Mouse (Mus musculus) adrenal gland, postnatal 10 days (tissue): ENCODE results near the gene Isca1. TPM values are rescaled to one million over a fixed set of nuclear protein-coding genes. Genes with fewer than 3 reads are reported as not detected.
"Not testable (repeated sequence)": the region's sequence is repeated elsewhere in the genome, so short reads cannot be mapped to it uniquely, and the experiment has no call there.

ENCODE experiments used
- DNase-seq: peaks from one replicate; pipeline ENCODE4 v3.0.0; 2021; ENCODE audit warnings: mixed read lengths
- long read RNA-seq, 2 experiments: library from polyadenylated mRNA; stranded (forward); transcript quantifications; one replicate each; pipeline ENCODE4 v2.0.0; 2021
- total RNA-seq, 2 experiments: library from RNA; stranded (reverse); gene quantifications; 2 replicates each; pipeline ENCODE4 v1.2.3; 2021

Gene Isca1
- 100 to 1,000 TPM; 127 to 142 TPM for total RNA-seq
- long read RNA-seq, experiment 1, full-length matches to known transcripts = 332 of 341 reads
- long read RNA-seq, experiment 1, partial matches to known transcripts = 8 of 341 reads
- long read RNA-seq, experiment 1, other reads (novel, unspliced or antisense) = 1 of 341 reads
- long read RNA-seq, experiment 2, full-length matches to known transcripts = 198 of 199 reads
- long read RNA-seq, experiment 2, partial matches to known transcripts = 1 of 199 reads
- long read RNA-seq, experiment 2, other reads (novel, unspliced or antisense) = 0 of 199 reads

- DNase-seq = peak; percentile 100
Measured at GRCm38 (mm10) chr13:59769296-59770163, at the start of gene Isca1. TSS of gene Isca1 (minus strand) at chr13:59769810.

- DNase-seq = no peak
Measured at GRCm38 (mm10) chr13:59817352-59817751, 47.7 kb upstream of the Isca1 start.

GRCm38 (mm10) chr13:59814109-59814591 lies 44.5 kb upstream of the Isca1 start:
- no peak for DNase-seq

- DNase-seq = no peak
Measured at GRCm38 (mm10) chr13:59811581-59811980, 42.0 kb upstream of the Isca1 start.

- DNase-seq = no peak
Measured at GRCm38 (mm10) chr13:59801000-59801399, 31.4 kb upstream of the Isca1 start.

GRCm38 (mm10) chr13:59800077-59800476 lies 30.5 kb upstream of the Isca1 start:
- DNase-seq = no peak

- no peak for DNase-seq
Measured at GRCm38 (mm10) chr13:59798306-59798705, 28.7 kb upstream of the Isca1 start.

- no peak for DNase-seq
Measured at GRCm38 (mm10) chr13:59796466-59796848, 26.8 kb upstream of the Isca1 start.

- no peak for DNase-seq
Measured at GRCm38 (mm10) chr13:59795807-59796465, 26.3 kb upstream of the Isca1 start.

GRCm38 (mm10) chr13:59794786-59795185 lies 25.2 kb upstream of the Isca1 start:
- DNase-seq = no peak

GRCm38 (mm10) chr13:59782145-59782544 lies 12.5 kb upstream of the Isca1 start, which contains the start of gene Gm49354:
TSS of gene Gm49354 (minus strand) at chr13:59782245.
- DNase-seq = no peak

- not testable (repeated sequence) for DNase-seq
Measured at GRCm38 (mm10) chr13:59779744-59780264, 10.2 kb upstream of the Isca1 start.

- no peak for DNase-seq
Measured at GRCm38 (mm10) chr13:59779213-59779612, 9.6 kb upstream of the Isca1 start.

GRCm38 (mm10) chr13:59775168-59775567 lies 5.6 kb upstream of the Isca1 start:
- peak; percentile 62 for DNase-seq

- peak; percentile 85 for DNase-seq
Measured at GRCm38 (mm10) chr13:59771257-59771656, 1.6 kb upstream of the Isca1 start.

- DNase-seq = peak; percentile 34
Measured at GRCm38 (mm10) chr13:59770847-59771246, 1.2 kb upstream of the Isca1 start.

- peak; percentile 87 for DNase-seq
Measured at GRCm38 (mm10) chr13:59770164-59770562, 553 bp upstream of the Isca1 start.

- DNase-seq = no peak
Measured at GRCm38 (mm10) chr13:59768531-59768930, 1.1 kb downstream of the Isca1 start.

GRCm38 (mm10) chr13:59766786-59767515 lies 2.7 kb downstream of the Isca1 start:
- DNase-seq = peak; percentile 43

- no peak for DNase-seq
Measured at GRCm38 (mm10) chr13:59762791-59763190, 6.8 kb downstream of the Isca1 start.

GRCm38 (mm10) chr13:59756906-59757305 lies 12.7 kb downstream of the Isca1 start:
- DNase-seq = no peak

GRCm38 (mm10) chr13:59750310-59750709 lies 19.3 kb downstream of the Isca1 start:
- DNase-seq = no peak
